Mouse (Mus musculus): Measurements from ENCODE around the gene Nol9.

GRCm38 (mm10) chr4:152097911-152098799 lies 59.0 kb downstream of the Nol9 start:
- TF ChIP-seq GATA1 (IDR thresholded peaks at IDR 0.05; ENCODE audit: borderline replicate concordance, low read length) (no peak), CTCF (IDR thresholded peaks at IDR 0.05; ENCODE audit: low read depth, low read length) (no peak), GATA2 (IDR thresholded peaks at IDR 0.05; ENCODE audit: borderline replicate concordance, low read depth, low read length) (no peak)
